Mouse (Mus musculus): Measurements from ENCODE around the gene Prcc. TPM values are rescaled to one million over a fixed set of nuclear protein-coding genes. Genes with fewer than 3 reads are reported as not detected.
A peak's percentile ranks its signal among the peaks of the same experiment; 100 is the strongest.

Prcc gene
- total and polyA plus RNA-seq, 2 experiments from 2014 or later, result 20.6 to 77.1 TPM

- Histone ChIP-seq H3K36me3 (ENCODE audit: insufficient read depth) (peaks cover 36% of the 10 kb centered on the region), H3K4me3 (ENCODE audit: low read depth, low read length) (no peak overlapping the region), H3K4me2 (ENCODE audit: low read depth) (no peak overlapping the region), H3K9me3 (ENCODE audit: low read length) (no peaks in the 10 kb centered on the region), H3K9ac (no peak overlapping the region), H3K4me1 (ENCODE audit: insufficient read depth) (peaks cover 3% of the 10 kb centered on the region; the same call in 1 of the 2 replicates), H3K27ac (ENCODE audit: low read depth, low read length) (no peak overlapping the region), H3K27me3 (ENCODE audit: insufficient read depth, low read length) (no peaks in the 10 kb centered on the region)
- ATAC-seq (no peak), DNase-seq (no peak)
- 89% methylated on average over 7 of the region's 7 CpGs for WGBS
- no peak for TF ChIP-seq CTCF (IDR thresholded peaks at IDR 0.05; ENCODE audit: low read depth)
Measured at GRCm38 (mm10) chr3:87913491-87913890, 28.1 kb upstream of the Prcc start.

DNA sequence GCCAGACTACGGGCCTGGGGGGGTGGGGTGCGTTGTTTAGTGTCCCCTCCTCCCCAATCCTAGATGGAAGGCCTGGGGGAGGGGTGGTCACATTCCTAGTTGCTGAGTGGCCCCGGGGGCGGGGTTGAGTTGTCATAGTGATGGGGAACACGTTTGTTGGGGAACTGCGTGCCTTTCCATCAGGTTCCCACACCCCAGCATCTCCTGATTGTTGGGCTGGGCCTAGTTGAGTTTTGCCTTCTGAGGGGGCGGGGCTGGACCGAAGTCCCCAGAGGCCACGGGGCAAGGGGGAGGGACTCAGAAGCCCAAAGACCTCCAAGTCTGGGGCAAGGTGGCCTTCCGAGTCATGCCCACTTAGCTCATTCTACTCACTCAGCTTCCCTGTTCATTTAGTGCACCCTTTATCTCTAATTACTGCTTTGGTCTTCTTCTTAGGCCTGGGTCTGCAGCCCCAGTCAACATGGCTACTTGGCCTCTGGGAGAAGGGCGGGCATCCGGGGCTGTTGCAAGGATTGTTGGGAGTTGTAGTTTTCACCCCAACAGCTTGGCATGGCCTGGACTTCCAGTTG, 25.2 kb upstream of the Prcc start:
- DNase-seq, result peak; percentile 46
- H3K4me3 ChIP-seq (ENCODE audit: low read depth, low read length), result peak overlapping the region; percentile 29

GRCm38 (mm10) chr3:87909874-87910273, 24.5 kb upstream of the Prcc start:
- Histone ChIP-seq H3K4me3 (ENCODE audit: low read depth, low read length) (no peak overlapping the region), H3K4me2 (ENCODE audit: low read depth) (peak overlapping the region; percentile 46), H3K9me3 (ENCODE audit: low read length) (no peaks in the 10 kb centered on the region), H3K36me3 (ENCODE audit: insufficient read depth) (peaks cover 20% of the 10 kb centered on the region), H3K27ac (ENCODE audit: low read depth, low read length) (peak overlapping the region; percentile 66), H3K4me1 (ENCODE audit: insufficient read depth) (peaks cover 14% of the 10 kb centered on the region), H3K9ac (no peak overlapping the region; the same call in 1 of the 2 replicates), H3K27me3 (ENCODE audit: insufficient read depth, low read length) (no peaks in the 10 kb centered on the region)
- DNase-seq (no peak), ATAC-seq (no peak)
- TF ChIP-seq CTCF (IDR thresholded peaks at IDR 0.05; ENCODE audit: low read depth), result no peak
- 18% methylated on average over 4 of the region's 4 CpGs for WGBS

More for the DNA sequence above, 25.2 kb upstream of the Prcc start:
- ATAC-seq, result no peak
- Histone ChIP-seq H3K9ac (no peak overlapping the region; the same call in 1 of the 2 replicates), H3K27me3 (ENCODE audit: insufficient read depth, low read length) (no peaks in the 10 kb centered on the region), H3K27ac (ENCODE audit: low read depth, low read length) (peak overlapping the region; percentile 66), H3K4me1 (ENCODE audit: insufficient read depth) (peaks cover 14% of the 10 kb centered on the region), H3K4me2 (ENCODE audit: low read depth) (peak overlapping the region; percentile 46), H3K9me3 (ENCODE audit: low read length) (no peaks in the 10 kb centered on the region), H3K36me3 (ENCODE audit: insufficient read depth) (peaks cover 26% of the 10 kb centered on the region)
- 5% methylated on average over 12 of the region's 12 CpGs for WGBS
- TF ChIP-seq CTCF (IDR thresholded peaks at IDR 0.05; ENCODE audit: low read depth), result no peak

GRCm38 (mm10) chr3:87909381-87909780, 24.0 kb upstream of the Prcc start:
- Histone ChIP-seq H3K9me3 (ENCODE audit: low read length) (no peaks in the 10 kb centered on the region), H3K36me3 (ENCODE audit: insufficient read depth) (peaks cover 15% of the 10 kb centered on the region), H3K4me3 (ENCODE audit: low read depth, low read length) (no peak overlapping the region), H3K27ac (ENCODE audit: low read depth, low read length) (no peak overlapping the region; the same call in 1 of the 2 replicates), H3K27me3 (ENCODE audit: insufficient read depth, low read length) (no peaks in the 10 kb centered on the region), H3K4me2 (ENCODE audit: low read depth) (no peak overlapping the region), H3K4me1 (ENCODE audit: insufficient read depth) (peaks cover 14% of the 10 kb centered on the region), H3K9ac (no peak overlapping the region)
- TF ChIP-seq CTCF (IDR thresholded peaks at IDR 0.05; ENCODE audit: low read depth), result no peak
- DNase-seq (no peak), ATAC-seq (no peak)
- WGBS, result 90% methylated on average over 2 of the region's 2 CpGs

GRCm38 (mm10) chr3:87907906-87908305, 22.5 kb upstream of the Prcc start:
- Histone ChIP-seq H3K4me1 (ENCODE audit: insufficient read depth) (peaks cover 14% of the 10 kb centered on the region), H3K9ac (peak overlapping the region; percentile 79; the same call in 1 of the 2 replicates), H3K27ac (ENCODE audit: low read depth, low read length) (no peak overlapping the region), H3K27me3 (ENCODE audit: insufficient read depth, low read length) (no peaks in the 10 kb centered on the region), H3K4me3 (ENCODE audit: low read depth, low read length) (peak overlapping the region; percentile 78), H3K36me3 (ENCODE audit: insufficient read depth) (peaks cover under 1% of the 10 kb centered on the region; the same call in 1 of the 2 replicates), H3K9me3 (ENCODE audit: low read length) (no peaks in the 10 kb centered on the region), H3K4me2 (ENCODE audit: low read depth) (peak overlapping the region; percentile 90)
- 13% methylated on average over 1 of the region's 1 CpGs for WGBS
- DNase-seq, result no peak
- no peak for ATAC-seq
- no peak for TF ChIP-seq CTCF (IDR thresholded peaks at IDR 0.05; ENCODE audit: low read depth)

- ATAC-seq, result no peak
- peak; percentile 26 for DNase-seq
- peak overlapping the region; percentile 79 for H3K9ac ChIP-seq
- H3K9me3 ChIP-seq (ENCODE audit: low read length), result no peaks in the 10 kb centered on the region
- H3K4me3 ChIP-seq (ENCODE audit: low read depth, low read length), result peak overlapping the region; percentile 78
- H3K4me2 ChIP-seq (ENCODE audit: low read depth), result peak overlapping the region; percentile 90
- under 1% methylated on average over 26 of the region's 27 CpGs for WGBS
- H3K4me1 ChIP-seq (ENCODE audit: insufficient read depth), result peaks cover 14% of the 10 kb centered on the region
- H3K27ac ChIP-seq (ENCODE audit: low read depth, low read length), result peak overlapping the region; percentile 77
- H3K36me3 ChIP-seq (ENCODE audit: insufficient read depth), result no peaks in the 10 kb centered on the region
- no peaks in the 10 kb centered on the region for H3K27me3 ChIP-seq (ENCODE audit: insufficient read depth, low read length)
- no peak for TF ChIP-seq CTCF (IDR thresholded peaks at IDR 0.05; ENCODE audit: low read depth)
Measured at GRCm38 (mm10) chr3:87906981-87907857, 21.8 kb upstream of the Prcc start.

DNA sequence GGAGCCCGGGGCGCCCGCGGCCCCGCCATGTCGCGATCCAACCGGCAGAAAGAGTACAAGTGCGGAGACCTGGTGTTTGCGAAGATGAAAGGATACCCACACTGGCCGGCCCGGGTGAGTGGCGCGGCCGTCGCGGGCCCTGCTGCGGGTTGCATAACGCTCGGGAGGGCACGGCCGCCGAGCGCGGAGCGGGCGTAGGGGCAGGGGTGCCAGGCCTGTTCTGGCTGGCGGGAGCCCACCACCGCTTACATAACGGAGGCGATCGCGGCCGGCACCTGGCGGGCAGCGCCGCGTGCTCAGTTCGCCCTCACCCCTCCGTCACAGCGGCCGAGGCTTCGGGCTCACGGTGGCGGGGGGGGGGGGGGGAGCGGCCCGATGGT, 21.2 kb upstream of the Prcc start:
- no peak for TF ChIP-seq CTCF (IDR thresholded peaks at IDR 0.05; ENCODE audit: low read depth)
- 0% methylated on average over 34 of the region's 47 CpGs for WGBS
- H3K4me3 ChIP-seq (ENCODE audit: low read depth, low read length), result peak overlapping the region; percentile 78
- peaks cover 14% of the 10 kb centered on the region for H3K4me1 ChIP-seq (ENCODE audit: insufficient read depth)
- no peaks in the 10 kb centered on the region for H3K27me3 ChIP-seq (ENCODE audit: insufficient read depth, low read length)
- peak overlapping the region; percentile 90 for H3K4me2 ChIP-seq (ENCODE audit: low read depth)
- H3K27ac ChIP-seq (ENCODE audit: low read depth, low read length), result peak overlapping the region; percentile 77
- peak; percentile 19 for ATAC-seq
- peak overlapping the region; percentile 79 for H3K9ac ChIP-seq
- DNase-seq, result peak; percentile 22
- H3K9me3 ChIP-seq (ENCODE audit: low read length), result no peaks in the 10 kb centered on the region
- H3K36me3 ChIP-seq (ENCODE audit: insufficient read depth), result no peaks in the 10 kb centered on the region
